Mouse (Mus musculus): Measurements from ENCODE around the gene Tspan18. TPM values are rescaled to one million over a fixed set of nuclear protein-coding genes. Genes with fewer than 3 reads are reported as not detected.

The Tspan18 gene
- total RNA-seq, 2 experiments from 2014 or later, result 94.2 to 94.6 TPM

DNA sequence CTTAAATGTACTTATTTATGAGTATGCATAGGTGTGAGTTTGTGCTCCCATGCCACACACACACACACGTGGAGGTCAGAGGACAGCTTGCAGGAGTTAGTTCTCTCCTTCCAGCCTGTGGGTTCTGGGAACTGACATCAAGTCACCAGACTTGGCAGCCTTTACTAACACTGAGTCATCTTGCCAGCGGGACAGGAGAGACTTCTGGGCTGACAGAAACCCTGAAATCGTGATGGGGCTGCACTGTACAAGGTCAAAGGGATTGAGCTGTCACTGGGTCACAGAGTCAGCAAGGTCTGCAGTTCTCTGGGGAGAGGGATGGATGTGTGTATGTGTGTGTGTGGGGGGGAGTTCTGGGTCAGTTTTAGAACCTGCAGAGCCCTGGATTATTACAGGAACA, 36.6 kb downstream of the Tspan18 start:
- DNase-seq (ENCODE audit: low spot score in 2 of 2), result no peak

DNA sequence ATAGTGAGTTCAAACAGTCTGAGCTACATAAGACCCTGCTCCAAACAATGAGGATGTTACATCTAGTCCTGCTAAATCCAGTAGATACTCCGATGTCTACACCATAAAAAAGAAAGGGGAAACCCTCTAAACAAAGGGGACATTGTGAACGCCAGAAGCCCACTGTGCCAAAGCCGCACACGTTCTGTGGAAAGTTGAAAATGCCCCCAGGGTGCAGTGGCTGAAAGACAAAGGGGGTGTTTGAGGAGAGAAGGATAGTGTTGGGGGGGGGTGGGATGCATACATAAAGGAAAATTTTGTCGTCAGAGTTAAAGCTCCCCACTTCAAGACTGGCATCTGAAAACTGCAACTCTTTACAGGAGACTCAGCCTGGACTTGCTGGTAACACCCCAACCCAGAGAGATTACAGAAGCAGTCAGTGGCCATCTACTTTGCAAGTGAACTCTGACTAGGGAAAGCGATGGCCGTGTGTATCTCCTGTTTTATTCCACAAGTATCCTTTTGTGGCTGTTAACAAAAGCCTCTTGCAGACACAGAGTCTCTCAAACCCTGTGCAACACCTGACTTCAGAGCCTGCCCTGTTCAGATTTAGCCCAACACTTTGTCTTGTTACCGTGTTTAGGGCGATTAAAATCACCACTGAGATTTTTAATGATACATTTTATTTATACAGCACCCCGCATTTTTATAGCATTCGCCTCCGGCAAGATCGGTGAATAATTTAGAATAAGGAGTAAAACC, 42.9 kb downstream of the Tspan18 start:
- no peak for DNase-seq (ENCODE audit: low spot score in 2 of 2)

DNA sequence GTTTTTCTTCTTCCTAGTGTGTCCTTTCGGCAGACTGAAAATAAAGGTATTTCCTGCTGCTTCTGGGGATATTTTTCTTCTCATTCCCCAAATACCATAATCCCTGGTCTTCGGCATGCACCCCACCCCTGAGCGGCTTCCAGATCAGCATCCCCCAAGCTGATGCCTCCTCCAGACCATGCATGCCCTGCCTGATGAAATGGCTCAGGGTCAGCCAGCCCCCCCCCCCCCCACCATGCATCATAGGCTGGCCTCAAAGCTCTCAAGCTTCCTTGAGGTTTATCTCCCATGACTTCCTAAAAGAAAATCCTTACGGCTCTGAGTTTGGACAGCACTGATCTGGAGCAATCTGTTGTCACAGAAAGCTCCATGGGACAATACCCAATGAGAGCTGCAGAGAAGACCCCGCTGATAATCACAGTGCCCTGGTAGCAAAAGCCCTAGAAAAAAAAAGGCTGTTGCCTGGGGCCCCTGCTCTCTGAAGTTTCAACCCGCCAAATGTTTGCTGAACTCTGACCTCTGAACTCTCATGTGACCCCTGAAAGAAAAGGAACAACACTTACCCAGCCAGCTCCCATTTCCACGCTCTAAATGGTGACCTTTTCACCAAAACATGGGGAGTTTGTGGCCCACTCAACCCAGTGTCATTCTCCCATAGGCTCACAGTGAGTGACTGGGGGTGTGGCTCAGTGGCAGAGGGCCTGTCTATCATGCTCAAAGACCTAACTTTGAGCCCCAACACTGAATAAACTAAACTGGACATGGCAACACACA, 43.8 kb downstream of the Tspan18 start:
- no peak for DNase-seq (ENCODE audit: low spot score in 2 of 2)

DNA sequence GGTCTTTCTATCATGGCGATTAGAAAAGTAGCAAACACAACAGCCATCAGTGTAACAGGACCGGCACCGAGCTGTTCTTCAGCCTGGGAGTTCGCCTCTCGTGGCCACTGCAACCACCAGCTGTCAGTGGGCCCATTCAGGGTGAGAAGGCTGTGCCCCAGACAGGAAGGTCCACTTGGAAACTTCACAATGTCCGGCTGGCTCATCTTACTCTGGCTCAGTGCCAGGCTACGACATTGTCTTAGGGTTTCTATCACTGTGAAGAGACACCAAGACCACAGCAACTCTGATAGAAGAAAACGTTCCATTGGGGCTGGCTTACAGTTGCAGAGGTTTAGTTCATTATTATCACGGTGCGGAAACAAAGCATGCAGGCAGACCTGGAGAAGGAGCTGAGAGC, 45.1 kb downstream of the Tspan18 start:
- no peak for DNase-seq (ENCODE audit: low spot score in 2 of 2)

DNA sequence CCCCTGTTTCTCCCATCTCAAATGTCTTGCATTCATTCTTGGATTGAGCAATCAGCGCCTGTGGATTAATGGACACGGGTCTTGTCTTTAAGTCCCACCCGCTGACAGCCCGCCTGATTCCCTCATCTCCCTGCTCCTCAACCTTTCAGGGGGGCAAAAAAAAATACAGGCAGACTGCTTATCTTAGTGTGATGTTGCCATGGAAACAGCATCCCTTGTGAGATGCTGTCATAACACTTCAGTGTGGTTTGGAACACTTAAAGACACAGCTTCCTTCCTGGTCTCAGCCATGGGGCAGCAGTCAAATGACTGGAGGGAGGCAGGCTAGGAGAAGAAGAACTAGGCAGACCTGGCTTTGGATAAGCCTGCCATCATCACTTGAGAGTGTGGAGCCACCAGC, 47.0 kb downstream of the Tspan18 start:
- DNase-seq (ENCODE audit: low spot score in 2 of 2), result no peak

- DNase-seq (ENCODE audit: low spot score in 2 of 2), result no peak
These were observed 47.6 kb downstream of the Tspan18 start for GRCm38 (mm10) chr2:93286742-93287141.

DNA sequence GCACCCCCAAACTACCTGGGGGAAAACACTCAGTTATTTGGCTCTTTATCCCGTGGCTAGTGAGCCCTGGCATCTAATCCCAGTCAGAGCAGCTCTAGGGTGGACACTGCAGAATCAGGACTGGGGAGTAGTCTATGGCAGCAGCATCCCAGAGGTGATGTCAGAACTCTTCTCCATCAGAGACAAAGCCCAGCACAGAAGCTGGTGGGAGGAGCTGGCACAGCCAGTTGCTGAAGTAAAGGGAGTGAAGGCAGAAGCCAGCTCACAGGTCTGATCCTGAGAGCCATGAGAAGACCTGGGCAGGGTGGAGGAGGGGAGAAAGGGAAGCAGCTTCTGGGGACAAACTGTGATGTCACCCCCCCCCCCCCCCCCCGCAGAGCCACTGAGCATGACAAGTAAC, 48.0 kb downstream of the Tspan18 start:
- no peak for DNase-seq (ENCODE audit: low spot score in 2 of 2)

GRCm38 (mm10) chr2:93285842-93286241, 48.5 kb downstream of the Tspan18 start:
- no peak for DNase-seq (ENCODE audit: low spot score in 2 of 2)

- DNase-seq (ENCODE audit: low spot score in 2 of 2), result no peak
These were observed 49.7 kb downstream of the Tspan18 start for GRCm38 (mm10) chr2:93284625-93285024.

GRCm38 (mm10) chr2:93283481-93284293, 50.6 kb downstream of the Tspan18 start:
- no peak for DNase-seq (ENCODE audit: low spot score in 2 of 2)

DNA sequence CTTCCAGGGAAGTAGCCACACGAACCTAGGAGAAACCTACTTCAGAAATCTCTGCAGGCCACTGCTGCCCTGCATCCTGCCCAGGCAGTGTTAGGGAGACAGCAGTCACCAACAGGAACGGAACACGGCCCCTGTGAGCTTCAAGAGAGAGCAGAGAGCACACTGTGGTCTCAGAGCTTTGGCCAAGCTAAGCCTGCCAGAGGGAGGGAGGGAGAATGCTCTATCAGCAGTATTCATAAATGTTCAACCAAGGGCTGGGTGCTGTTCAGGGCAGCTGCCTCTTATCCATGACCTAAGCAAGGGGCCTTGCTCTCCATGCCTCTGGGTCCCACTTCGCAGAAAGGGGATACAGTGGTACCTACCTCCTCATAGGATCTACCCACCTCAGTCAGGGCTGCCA, 51.7 kb downstream of the Tspan18 start:
- DNase-seq (ENCODE audit: low spot score in 2 of 2), result no peak

GRCm38 (mm10) chr2:93281466-93281865, 52.8 kb downstream of the Tspan18 start:
- DNase-seq (ENCODE audit: low spot score in 2 of 2), result no peak

GRCm38 (mm10) chr2:93280117-93280620, 54.1 kb downstream of the Tspan18 start:
- DNase-seq (ENCODE audit: low spot score in 2 of 2), result no peak

GRCm38 (mm10) chr2:93278181-93278975, 55.9 kb downstream of the Tspan18 start:
- DNase-seq (ENCODE audit: low spot score in 2 of 2), result no peak

DNA sequence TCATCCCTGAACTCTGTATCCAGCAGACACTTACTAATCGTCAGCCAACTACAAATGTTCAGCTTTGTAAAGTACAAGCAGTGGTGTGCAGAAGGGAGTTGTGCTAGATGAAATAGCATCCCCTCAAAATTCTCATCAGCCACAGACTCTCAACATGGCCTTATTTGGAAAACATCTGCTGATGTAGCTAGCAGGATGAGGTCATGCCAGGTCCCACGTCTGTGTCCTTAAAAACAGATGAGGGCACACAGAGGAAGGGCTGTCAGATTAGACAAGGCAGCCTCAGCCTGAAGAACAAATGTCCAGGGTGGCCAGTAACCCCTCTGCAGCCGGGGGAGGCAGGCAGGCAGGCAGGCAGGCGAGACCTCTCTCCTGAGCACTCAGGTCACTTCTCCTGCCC, 56.8 kb downstream of the Tspan18 start:
- no peak for DNase-seq (ENCODE audit: low spot score in 2 of 2)

DNA sequence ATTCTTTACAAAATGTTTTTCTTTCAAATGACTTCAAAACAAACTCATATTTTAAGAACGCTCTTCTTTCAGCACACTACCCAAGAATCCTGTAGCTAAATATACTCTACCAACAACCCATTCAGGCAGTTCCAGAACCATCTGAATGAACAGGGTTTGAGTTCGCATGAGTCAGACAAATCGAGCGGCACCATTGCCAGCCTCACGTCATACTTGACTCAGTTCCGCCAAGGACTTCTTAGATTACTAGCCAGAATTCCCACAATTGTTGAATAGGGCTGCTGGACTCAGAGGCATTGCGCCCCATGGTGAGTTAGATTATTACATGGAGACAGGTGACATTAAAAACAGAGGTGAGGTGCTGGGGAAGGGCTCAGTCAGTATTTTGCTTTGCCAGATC, 58.3 kb downstream of the Tspan18 start:
- DNase-seq (ENCODE audit: low spot score in 2 of 2), result no peak

GRCm38 (mm10) chr2:93273916-93274315, 60.4 kb downstream of the Tspan18 start:
- DNase-seq (ENCODE audit: low spot score in 2 of 2), result no peak

DNA sequence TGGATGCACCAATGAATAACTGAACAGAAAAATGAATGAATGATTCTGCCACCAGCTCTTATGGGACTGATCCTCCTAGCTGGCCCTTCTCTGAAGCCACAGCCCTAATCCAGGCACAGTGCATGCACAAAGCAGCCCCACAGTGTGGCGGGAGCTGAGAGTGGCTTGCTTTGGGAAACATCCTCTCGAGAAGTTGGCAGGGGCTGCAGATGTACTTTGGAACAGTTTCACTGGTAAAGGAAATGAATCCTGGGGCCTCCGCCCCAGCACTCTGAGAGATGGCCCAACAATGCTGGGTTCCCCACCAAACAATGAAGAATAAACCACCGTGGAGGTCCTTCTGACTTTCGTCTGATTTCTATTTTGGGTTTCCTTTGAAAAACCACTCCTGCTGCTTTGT, 64.2 kb downstream of the Tspan18 start:
- DNase-seq (ENCODE audit: low spot score in 2 of 2), result no peak

GRCm38 (mm10) chr2:93269611-93270010, 64.7 kb downstream of the Tspan18 start:
- no peak for DNase-seq (ENCODE audit: low spot score in 2 of 2)

- no peak for DNase-seq (ENCODE audit: low spot score in 2 of 2)
These were observed 65.5 kb downstream of the Tspan18 start for GRCm38 (mm10) chr2:93268711-93269270.
